Mouse (Mus musculus) intestine, embryonic 16.5 days (tissue): ENCODE measurements around the gene Srd5a1. TPM values are rescaled to one million over a fixed set of nuclear protein-coding genes. Genes with fewer than 3 reads are reported as not detected.
"Not testable (repeated sequence)": the region's sequence is repeated elsewhere in the genome, so short reads cannot be mapped to it uniquely, and the experiment has no call there.

ENCODE experiments used
- ATAC-seq: fragments of 200-750 bp; cut with Nextera tagmentation; 2 replicates; pipeline ENCODE4 v1.8.0; 2017; ENCODE audit warnings: moderate TSS enrichment, moderate library complexity
- H3K27ac ChIP-seq: fragments of 300-500 bp; sonication (generic); 2 replicates; pipeline ENCODE4 v1.5.1; 2014; ENCODE audit warnings: mild to moderate bottlenecking, low read length
- H3K27me3 ChIP-seq: fragments of 300-500 bp; sonication (generic); replicated peaks from 2 replicates; pipeline ENCODE4 v1.6.1; 2014; ENCODE audit warnings: low read length, control low read depth, mixed read lengths; ENCODE audit not compliant: control insufficient read depth, insufficient read depth
- H3K36me3 ChIP-seq: fragments of 300-500 bp; sonication (generic); 2 replicates; pipeline ENCODE4 v1.6.1; 2014; ENCODE audit warnings: low read length, control low read depth; ENCODE audit not compliant: control insufficient read depth, insufficient read depth
- H3K4me1 ChIP-seq: fragments of 300-500 bp; sonication (generic); 2 replicates; pipeline ENCODE4 v1.6.1; 2014; ENCODE audit warnings: low read length, control low read depth, mixed read lengths; ENCODE audit not compliant: control insufficient read depth, insufficient read depth
- H3K4me2 ChIP-seq: fragments of 300-500 bp; sonication (generic); 2 replicates; pipeline ENCODE4 v1.6.1; 2014; ENCODE audit warnings: low read depth, low read length, control low read depth
- H3K4me3 ChIP-seq: fragments of 300-500 bp; sonication (generic); 2 replicates; pipeline ENCODE4 v1.5.1; 2014; ENCODE audit warnings: mild to moderate bottlenecking, low read length
- H3K9ac ChIP-seq: fragments of 300-500 bp; sonication (generic); 2 replicates; pipeline ENCODE4 v1.6.1; 2014; ENCODE audit warnings: low read depth, low read length
- H3K9me3 ChIP-seq: fragments of 300-500 bp; sonication (generic); 2 replicates; pipeline ENCODE4 v1.6.1; 2016; ENCODE audit warnings: low read length, control low read depth; ENCODE audit not compliant: control insufficient read depth
- WGBS: fragments of 180-500 bp; shearing (Covaris S2); extraction: QIAGEN DNeasy Blood & Tissue Kit; methylation state at CpG from one replicate; pipeline ENCODE4 v1.1.7; 2014; 5-methylcytosine and 5-hydroxymethylcytosine counted together
- polyA plus RNA-seq: library from polyadenylated mRNA; unstranded; fragments of >200 nt; fragmentation: Nextera tagmentation; extraction: Ambion mirVana; gene quantifications from 2 replicates; pipeline ENCODE4 v1.2.1, GENCODE M21; 2015

Srd5a1 gene
- polyA plus RNA-seq, 1 experiment from 2014 or later: 18.1 TPM

DNA sequence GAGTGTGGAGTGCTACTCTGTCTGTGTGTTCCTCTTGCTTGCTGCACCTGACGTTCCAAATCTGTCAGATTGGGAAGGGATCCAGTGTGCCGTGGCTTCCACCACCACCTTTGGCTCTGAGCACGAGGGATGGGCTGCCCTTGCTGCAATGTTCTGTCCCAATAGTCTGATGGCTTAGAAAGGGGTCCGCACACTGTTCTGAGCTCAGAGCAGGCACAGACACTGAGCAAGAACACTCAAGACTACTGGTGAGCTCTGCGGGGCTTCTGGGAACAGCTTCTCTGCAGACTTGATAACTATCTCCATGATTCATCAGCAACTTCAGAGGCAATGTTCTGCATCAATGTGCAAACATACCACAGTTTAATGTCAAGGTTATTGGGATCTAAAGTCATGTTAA, 9.9 kb downstream of the Srd5a1 start:
- H3K4me2 ChIP-seq: no peak overlapping the region
- H3K27ac ChIP-seq: no peak overlapping the region
- no peaks in the 10 kb centered on the region for H3K9me3 ChIP-seq
- H3K36me3 ChIP-seq: no peaks in the 10 kb centered on the region
- H3K9ac ChIP-seq: no peak overlapping the region
- no peaks in the 10 kb centered on the region for H3K27me3 ChIP-seq
- H3K4me1 ChIP-seq: no peaks in the 10 kb centered on the region
- no peak for ATAC-seq
- 84% methylated on average over 5 of the region's 5 CpGs for WGBS
- H3K4me3 ChIP-seq: no peak overlapping the region

DNA sequence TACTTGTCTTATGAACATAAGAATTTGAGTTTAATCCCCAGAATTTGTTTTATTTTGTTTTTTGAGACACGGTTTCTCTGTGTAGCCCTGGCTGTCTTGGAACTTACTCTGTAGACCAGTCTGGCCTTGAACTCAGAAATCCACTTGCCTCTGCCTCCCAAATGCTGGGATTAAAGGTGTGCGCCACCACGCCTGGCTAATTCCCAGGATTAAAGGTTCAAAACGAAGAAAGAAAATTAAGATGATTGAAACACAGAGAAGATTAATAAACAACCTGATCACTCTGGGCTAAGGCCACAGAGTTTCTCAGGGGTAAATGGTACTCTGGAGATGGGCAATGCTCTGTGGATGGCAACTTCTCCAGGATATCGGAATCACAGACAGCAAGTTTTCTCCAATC, 10.4 kb downstream of the Srd5a1 start:
- 92% methylated on average over 5 of the region's 5 CpGs for whole genome bisulfite sequencing
- not testable (repeated sequence) for H3K27ac ChIP-seq, H3K4me2 ChIP-seq, H3K27me3 ChIP-seq, H3K9me3 ChIP-seq, ATAC-seq, H3K4me1 ChIP-seq, H3K4me3 ChIP-seq, H3K9ac ChIP-seq, H3K36me3 ChIP-seq

DNA sequence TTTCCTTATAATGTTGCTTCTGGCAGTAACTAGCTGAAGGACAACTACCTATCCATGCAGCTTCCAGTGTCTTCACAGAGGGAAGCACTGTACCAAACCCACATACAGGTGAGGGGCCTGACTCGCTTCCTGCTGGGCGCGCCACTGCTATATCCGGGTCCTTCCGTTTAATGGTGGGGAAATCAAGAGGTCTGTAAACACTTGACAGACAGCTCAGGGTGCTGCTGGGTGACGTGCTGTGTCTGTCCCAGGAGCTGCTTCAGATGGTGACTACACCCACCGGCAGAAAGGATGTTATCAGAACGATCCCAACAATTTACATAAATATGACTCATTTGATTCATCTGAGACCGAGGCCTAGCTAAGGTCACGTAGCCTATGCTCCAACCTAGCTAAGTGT, 12.4 kb downstream of the Srd5a1 start:
- Histone ChIP-seq H3K27me3 (no peaks in the 10 kb centered on the region), H3K9ac (no peak overlapping the region), H3K4me2 (no peak overlapping the region), H3K27ac (no peak overlapping the region), H3K36me3 (no peaks in the 10 kb centered on the region), H3K9me3 (no peaks in the 10 kb centered on the region), H3K4me3 (no peak overlapping the region), H3K4me1 (no peaks in the 10 kb centered on the region)
- ATAC-seq: 0 out of 2 replicates have a peak, but pooled peaks have one; percentile 23
- WGBS: 79% methylated on average over 10 of the region's 10 CpGs

GRCm38 (mm10) chr13:69596515-69596914, 14.7 kb downstream of the Srd5a1 start:
- 94% methylated on average over 2 of the region's 2 CpGs for WGBS
- H3K9ac ChIP-seq: no peak overlapping the region
- no peaks in the 10 kb centered on the region; the same call in 1 of the 2 replicates for H3K4me1 ChIP-seq

DNA sequence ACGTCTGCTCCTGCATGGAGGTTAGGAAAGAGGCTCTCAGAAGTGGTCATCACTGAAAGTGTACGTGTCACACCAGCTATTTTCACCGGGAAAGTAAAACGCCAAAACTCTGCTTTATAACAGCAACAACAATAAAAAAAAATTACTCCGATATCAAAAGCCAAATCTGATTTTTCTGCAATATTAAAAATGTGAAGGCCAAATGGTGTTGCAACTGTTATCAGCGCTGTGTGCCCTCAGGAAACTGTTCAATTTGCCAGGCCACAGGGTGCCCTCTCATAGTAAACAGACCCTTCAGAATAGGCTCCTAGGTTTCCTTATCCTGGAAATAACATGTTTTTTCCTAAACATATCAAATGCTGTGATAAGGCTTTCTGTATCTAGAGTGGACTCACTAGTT, 15.3 kb downstream of the Srd5a1 start:
- no peaks in the 10 kb centered on the region for H3K36me3 ChIP-seq
- H3K27me3 ChIP-seq: no peaks in the 10 kb centered on the region
- H3K4me2 ChIP-seq: no peak overlapping the region
- 91% methylated on average over 6 of the region's 6 CpGs for whole genome bisulfite sequencing
- H3K9ac ChIP-seq: no peak overlapping the region
- H3K4me1 ChIP-seq: no peaks in the 10 kb centered on the region; the same call in 1 of the 2 replicates
- no peak for ATAC-seq
- H3K27ac ChIP-seq: no peak overlapping the region
- H3K4me3 ChIP-seq: no peak overlapping the region
- no peaks in the 10 kb centered on the region for H3K9me3 ChIP-seq

More at GRCm38 (mm10) chr13:69596515-69596914, 14.7 kb downstream of the Srd5a1 start:
- Histone ChIP-seq H3K27ac (no peak overlapping the region), H3K27me3 (no peaks in the 10 kb centered on the region), H3K36me3 (no peaks in the 10 kb centered on the region), H3K4me3 (no peak overlapping the region), H3K4me2 (no peak overlapping the region), H3K9me3 (no peaks in the 10 kb centered on the region)
- ATAC-seq: no peak

GRCm38 (mm10) chr13:69594577-69595256, 16.5 kb downstream of the Srd5a1 start:
- no peaks in the 10 kb centered on the region for H3K9me3 ChIP-seq
- 63% methylated on average over 7 of the region's 7 CpGs for whole genome bisulfite sequencing
- no peaks in the 10 kb centered on the region for H3K27me3 ChIP-seq
- ATAC-seq: no peak
- no peak overlapping the region for H3K27ac ChIP-seq
- H3K36me3 ChIP-seq: no peaks in the 10 kb centered on the region
- no peak overlapping the region for H3K9ac ChIP-seq
- no peak overlapping the region for H3K4me3 ChIP-seq
- no peak overlapping the region for H3K4me2 ChIP-seq
- H3K4me1 ChIP-seq: no peaks in the 10 kb centered on the region; the same call in 1 of the 2 replicates

DNA sequence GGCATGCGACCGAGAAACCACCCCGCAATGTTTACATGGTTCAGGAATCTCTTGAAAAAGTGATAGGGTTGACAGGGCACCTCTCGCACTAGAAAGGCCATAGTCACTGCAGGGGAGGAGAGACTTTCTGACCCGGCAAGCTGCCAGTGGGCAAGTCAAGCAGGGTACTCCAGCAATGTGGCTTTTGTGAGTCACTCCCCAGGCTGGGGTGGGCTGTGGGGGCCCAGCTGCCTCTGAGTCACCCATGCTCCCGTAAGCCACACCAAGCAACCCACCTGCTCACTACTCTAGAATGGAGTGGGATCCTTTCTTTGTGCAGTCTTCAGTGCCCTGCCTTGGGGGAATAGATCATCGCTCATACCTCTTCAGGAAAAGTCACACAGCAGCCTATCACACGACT, 17.8 kb downstream of the Srd5a1 start:
- H3K9me3 ChIP-seq: no peaks in the 10 kb centered on the region
- no peak overlapping the region for H3K27ac ChIP-seq
- no peak overlapping the region for H3K4me2 ChIP-seq
- H3K4me1 ChIP-seq: no peaks in the 10 kb centered on the region; the same call in 1 of the 2 replicates
- no peak overlapping the region for H3K9ac ChIP-seq
- H3K4me3 ChIP-seq: no peak overlapping the region
- 70% methylated on average over 8 of the region's 8 CpGs for WGBS
- no peaks in the 10 kb centered on the region for H3K27me3 ChIP-seq
- no peak for ATAC-seq
- no peaks in the 10 kb centered on the region for H3K36me3 ChIP-seq

DNA sequence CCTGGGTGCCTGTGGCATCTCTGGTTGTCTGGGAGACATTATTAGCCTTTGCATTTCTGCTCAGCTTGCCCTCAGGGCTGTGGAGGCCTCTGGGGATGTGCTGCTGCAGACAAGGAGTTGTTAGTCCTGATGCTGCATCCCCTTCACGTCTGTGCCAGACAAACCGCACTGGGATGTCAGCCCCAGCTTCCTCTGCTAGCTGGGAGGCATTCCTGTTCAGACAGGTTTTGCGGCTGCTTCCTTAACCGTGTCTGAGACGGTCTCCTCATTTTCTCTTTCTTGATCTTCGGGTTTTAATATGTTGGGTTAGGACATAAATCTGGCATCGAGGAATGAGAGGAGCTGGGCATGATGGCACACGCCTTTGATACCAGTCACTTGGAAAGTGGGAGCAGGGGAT, 19.0 kb downstream of the Srd5a1 start:
- Histone ChIP-seq H3K36me3 (no peaks in the 10 kb centered on the region), H3K9me3 (no peaks in the 10 kb centered on the region), H3K27me3 (no peaks in the 10 kb centered on the region), H3K9ac (no peak overlapping the region), H3K27ac (no peak overlapping the region), H3K4me3 (no peak overlapping the region), H3K4me1 (no peaks in the 10 kb centered on the region; the same call in 1 of the 2 replicates), H3K4me2 (no peak overlapping the region)
- WGBS: 78% methylated on average over 8 of the region's 8 CpGs
- ATAC-seq: no peak

- Histone ChIP-seq H3K27ac (no peak overlapping the region), H3K9ac (no peak overlapping the region), H3K9me3 (no peaks in the 10 kb centered on the region), H3K4me3 (no peak overlapping the region), H3K36me3 (no peaks in the 10 kb centered on the region), H3K4me1 (no peaks in the 10 kb centered on the region; the same call in 1 of the 2 replicates), H3K27me3 (no peaks in the 10 kb centered on the region), H3K4me2 (no peak overlapping the region)
- WGBS: 82% methylated on average over 5 of the region's 5 CpGs
- peak; percentile 35 for ATAC-seq
Observed at GRCm38 (mm10) chr13:69591338-69591737, 19.9 kb downstream of the Srd5a1 start.

GRCm38 (mm10) chr13:69588263-69588662, 23.0 kb downstream of the Srd5a1 start:
- Histone ChIP-seq H3K27ac (no peak overlapping the region), H3K4me1 (peaks cover 4% of the 10 kb centered on the region; the same call in 1 of the 2 replicates), H3K9me3 (no peaks in the 10 kb centered on the region), H3K4me2 (no peak overlapping the region), H3K9ac (no peak overlapping the region), H3K36me3 (no peaks in the 10 kb centered on the region), H3K4me3 (no peak overlapping the region), H3K27me3 (no peaks in the 10 kb centered on the region)
- WGBS: 50% methylated on average over 6 of the region's 6 CpGs
- no peak for ATAC-seq
